Mouse (Mus musculus) CH12.LX (cell line): ENCODE results near the gene Tas1r3. TPM values are rescaled to one million over a fixed set of nuclear protein-coding genes. Genes with fewer than 3 reads are reported as not detected.

Experiments used
- DNase-seq: peaks from one replicate; pipeline ENCODE4 v3.0.0-alpha.2; 2013; ENCODE audit errors: extremely low read depth
- H3K27ac ChIP-seq: 2 replicates; pipeline ENCODE4 v1.5.1; 2012; ENCODE audit warnings: low read depth, mild to moderate bottlenecking, control low read depth, moderate library complexity; ENCODE audit not compliant: insufficient read depth
- H3K27me3 ChIP-seq: replicated peaks from 2 replicates; pipeline ENCODE3; 2012; ENCODE audit warnings: inconsistent platforms
- H3K36me3 ChIP-seq, 2 experiments: replicated peaks in 1 of 2; 2 replicates each; pipeline versions ENCODE3 to v1.6.1; 2012; ENCODE audit warnings: inconsistent platforms in 1 of 2, low read length in 1 of 2, mild to moderate bottlenecking in 1 of 2, mixed read lengths in 1 of 2, moderate library complexity in 1 of 2; ENCODE audit not compliant: control insufficient read depth in 1 of 2, insufficient read depth in 1 of 2
- H3K4me1 ChIP-seq, 2 experiments: 2 replicates each; pipeline ENCODE4 v1.6.1; 2012; ENCODE audit warnings: inconsistent platforms in 1 of 2, moderate library complexity in 1 of 2; ENCODE audit not compliant: insufficient read depth in 2 of 2, control insufficient read depth in 1 of 2
- H3K4me2 ChIP-seq: 2 replicates; pipeline ENCODE4 v1.6.1; 2012; ENCODE audit warnings: low read depth, mild to moderate bottlenecking, control low read depth; ENCODE audit not compliant: poor library complexity, insufficient read depth, severe bottlenecking
- H3K4me3 ChIP-seq, 3 experiments: fragments of 150-350 bp in 1 of 3; sonication (generic) in 1 of 3; replicated peaks in 1 of 3; 2 replicates each; pipeline versions ENCODE3 to v1.5.1; 2011 to 2012; ENCODE audit warnings: low read depth in 2 of 3, low read length in 2 of 3, mild to moderate bottlenecking in 2 of 3, moderate library complexity in 2 of 3, control low read depth in 1 of 3, improper control_type of control experiment in 1 of 3, inconsistent platforms in 1 of 3, mixed read lengths in 1 of 3; ENCODE audit not compliant: poor library complexity in 1 of 3
- H3K79me2 ChIP-seq: replicated peaks from 2 replicates; pipeline ENCODE4 v1.6.1; 2012; ENCODE audit warnings: mild to moderate bottlenecking, moderate library complexity; ENCODE audit not compliant: control insufficient read depth, poor library complexity, insufficient read depth, severe bottlenecking; ENCODE audit errors: extremely low read depth
- H3K9ac ChIP-seq: 2 replicates; pipeline ENCODE4 v1.6.1; 2012; ENCODE audit warnings: low read depth, mild to moderate bottlenecking, control low read depth, moderate library complexity; ENCODE audit not compliant: insufficient read depth
- H3K9me3 ChIP-seq: replicated peaks from 2 replicates; pipeline ENCODE3; 2012; ENCODE audit warnings: low read length, inconsistent platforms, mixed read lengths
- BHLHE40 ChIP-seq: IDR thresholded peaks from 2 replicates; pipeline ENCODE4 v1.6.1; 2011; ENCODE audit warnings: mild to moderate bottlenecking, low read depth, low read length, improper control_type of control experiment
- CHD1 ChIP-seq: IDR thresholded peaks from 2 replicates; pipeline ENCODE4 v1.6.1; 2012; ENCODE audit warnings: low read depth, low read length, improper control_type of control experiment, inconsistent platforms
- CHD2 ChIP-seq: IDR thresholded peaks from 2 replicates; pipeline ENCODE4 v1.6.1; 2011; ENCODE audit warnings: low read length, improper control_type of control experiment
- GABPA ChIP-seq: IDR thresholded peaks from 2 replicates; pipeline ENCODE4 v1.6.1; 2012; ENCODE audit warnings: low read depth, low read length, improper control_type of control experiment, inconsistent platforms; ENCODE audit not compliant: insufficient replicate concordance
- JUN ChIP-seq: IDR thresholded peaks from 2 replicates; pipeline ENCODE4 v1.6.1; 2011; ENCODE audit warnings: low read depth, mild to moderate bottlenecking, low read length, improper control_type of control experiment, moderate library complexity; ENCODE audit not compliant: insufficient read depth
- KAT2A ChIP-seq: IDR thresholded peaks from 2 replicates; pipeline ENCODE4 v1.6.1; 2012; ENCODE audit warnings: low read length, improper control_type of control experiment, inconsistent platforms; ENCODE audit not compliant: insufficient replicate concordance
- MAFK ChIP-seq: IDR thresholded peaks from 2 replicates; pipeline ENCODE4 v1.6.1; 2011; ENCODE audit warnings: low read length, improper control_type of control experiment; ENCODE audit not compliant: insufficient replicate concordance
- MAZ ChIP-seq: IDR thresholded peaks from 2 replicates; pipeline ENCODE4 v1.6.1; 2012; ENCODE audit warnings: low read depth, mild to moderate bottlenecking, inconsistent platforms, low read length, improper control_type of control experiment, moderate library complexity
- MEF2A ChIP-seq: IDR thresholded peaks from 2 replicates; pipeline ENCODE4 v1.6.1; 2014; ENCODE audit warnings: low read depth, mild to moderate bottlenecking, inconsistent platforms, low read length, improper control_type of control experiment, borderline replicate concordance
- MXI1 ChIP-seq: IDR thresholded peaks from 2 replicates; pipeline ENCODE4 v1.6.1; 2011; ENCODE audit warnings: mild to moderate bottlenecking, low read depth, low read length, improper control_type of control experiment
- POLR2AphosphoS2 ChIP-seq: IDR thresholded peaks from 2 replicates; pipeline ENCODE4 v1.6.1; 2011; ENCODE audit warnings: low read depth, low read length, improper control_type of control experiment
- SIN3A ChIP-seq: IDR thresholded peaks from 2 replicates; pipeline ENCODE4 v1.6.1; 2012; ENCODE audit warnings: low read length, improper control_type of control experiment, inconsistent platforms
- TBP ChIP-seq: conservative IDR thresholded peaks from 2 replicates; pipeline ENCODE4 v1.6.1; 2011; ENCODE audit warnings: low read depth, low read length, improper control_type of control experiment
- TCF12 ChIP-seq: IDR thresholded peaks from 2 replicates; pipeline ENCODE4 v1.6.1; 2014; ENCODE audit warnings: low read depth, mild to moderate bottlenecking, inconsistent platforms, low read length, improper control_type of control experiment
- UBTF ChIP-seq: IDR thresholded peaks from 2 replicates; pipeline ENCODE4 v1.6.1; 2012; ENCODE audit warnings: low read depth, mild to moderate bottlenecking, inconsistent platforms, low read length, improper control_type of control experiment, moderate library complexity
- USF2 ChIP-seq: conservative IDR thresholded peaks from 2 replicates; pipeline ENCODE4 v1.6.1; 2011; ENCODE audit warnings: low read depth, low read length, improper control_type of control experiment
- ZC3H11A ChIP-seq: IDR thresholded peaks from 2 replicates; pipeline ENCODE4 v1.6.1; 2012; ENCODE audit warnings: low read depth, mild to moderate bottlenecking, inconsistent platforms, low read length, improper control_type of control experiment
- ZMIZ1 ChIP-seq: IDR thresholded peaks from 2 replicates; pipeline ENCODE4 v1.6.1; 2012; ENCODE audit warnings: low read depth, mild to moderate bottlenecking, inconsistent platforms, low read length, improper control_type of control experiment
- ZNF384 ChIP-seq: IDR thresholded peaks from 2 replicates; pipeline ENCODE4 v1.6.1; 2012; ENCODE audit warnings: low read depth, low read length, improper control_type of control experiment, inconsistent platforms
- dilution Hi-C: fragments of 300-500 bp; cut with MboI; formaldehyde crosslinking; loops from 2 replicates; pipeline ENCODE4 v1.14.3; 2020; ENCODE audit warnings: low sequenced_read_pairs; ENCODE audit not compliant: extremely low pct_unique_long_range_greater_than_20kb, extremely low pct_ligation_motif_present
- in situ Hi-C: fragments of 300-500 bp; cut with MboI; formaldehyde crosslinking; loops from 3 replicates; pipeline ENCODE4 v1.14.3; 2019; ENCODE audit warnings: low sequenced_read_pairs, low pct_ligation_motif_present, low pct_unique_long_range_greater_than_20kb, mixed read lengths
- polyA plus RNA-seq: library from polyadenylated mRNA; unstranded; fragments of >175 nt; gene quantifications from 2 replicates; pipeline ENCODE4 v1.2.1, GENCODE M21; 2012; ENCODE audit warnings: low read depth; ENCODE audit not compliant: insufficient read length
- total RNA-seq, 2 experiments: library from RNA; depleted of rRNA; stranded (reverse); fragments of 300-350 nt in 1 of 2; fragments of >200 nt in 1 of 2; gene quantifications; 2 replicates each; pipeline ENCODE4 v1.2.3; 2012 to 2014

The Tas1r3 gene
- total and polyA plus RNA-seq, 3 experiments: 0.15 to 0.89 (median 0.47) TPM

DNA sequence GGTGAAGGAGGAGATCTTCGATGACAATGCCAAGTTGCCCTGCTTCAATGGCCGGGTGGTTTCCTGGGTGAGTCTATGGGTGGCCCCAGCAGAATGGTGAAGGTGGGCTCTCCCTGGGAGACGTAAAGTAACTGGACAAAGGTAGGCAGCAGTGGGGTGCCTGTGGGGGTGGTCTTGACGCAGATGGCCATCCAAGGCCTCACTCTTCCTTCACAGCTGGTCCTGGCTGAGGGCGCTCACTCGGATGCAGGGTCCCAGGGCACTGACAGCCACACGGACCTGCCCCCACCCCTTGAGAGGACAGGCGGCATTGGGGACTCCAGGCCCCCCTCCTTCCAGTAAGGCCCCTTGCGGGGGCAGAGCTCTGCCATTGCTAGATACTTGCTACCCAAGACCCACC, 9.7 kb downstream of the Tas1r3 start:
- peaks cover 49 to 77% of the 10 kb centered on the region in 2 experiments for H3K36me3 ChIP-seq
- H3K4me3 ChIP-seq: no peak overlapping the region
- peaks cover 17 to 47% of the 10 kb centered on the region in 2 experiments for H3K4me1 ChIP-seq
- no peak overlapping the region for H3K4me2 ChIP-seq
- dilution Hi-C loops: no loop called here
- H3K9me3 ChIP-seq: no peaks in the 10 kb centered on the region
- TF ChIP-seq GABPA (no peak), MAFK (no peak), ZC3H11A (no peak), MXI1 (no peak), TCF12 (no peak), CHD1 (no peak), KAT2A (no peak), CHD2 (no peak), ZNF384 (no peak), JUN (no peak), MAZ (no peak), TBP (no peak), SIN3A (no peak)
- in situ Hi-C loops: no loop called here
- no peak for DNase-seq
- peaks cover 18% of the 10 kb centered on the region for H3K79me2 ChIP-seq
- no peak overlapping the region for H3K27ac ChIP-seq
- no peaks in the 10 kb centered on the region for H3K27me3 ChIP-seq
- no peak overlapping the region for H3K9ac ChIP-seq

DNA sequence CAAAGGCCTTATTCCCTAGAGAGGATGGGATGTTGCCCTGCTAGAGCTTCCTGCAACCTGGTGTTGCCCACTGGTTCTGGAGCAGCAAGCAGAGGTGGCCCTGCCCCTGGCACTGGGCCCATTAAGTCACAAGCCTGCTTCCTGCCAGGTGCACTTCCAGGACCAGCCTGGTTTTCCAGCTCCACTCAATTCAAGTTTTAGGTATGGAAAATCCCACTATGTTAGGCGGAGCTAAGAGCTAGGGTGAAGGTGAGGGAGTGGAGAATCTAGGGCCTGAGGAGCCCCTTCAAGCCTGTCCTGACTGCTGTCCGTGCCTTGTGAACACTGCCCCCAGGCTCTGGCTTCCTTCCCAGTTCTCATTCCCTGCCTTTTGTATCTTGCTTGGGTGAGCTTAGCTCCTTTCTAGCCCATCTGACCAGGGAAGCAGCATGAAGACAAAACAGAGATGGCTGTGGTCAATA, 11.2 kb downstream of the Tas1r3 start:
- H3K4me2 ChIP-seq: no peak overlapping the region
- dilution Hi-C loops: no loop called here
- in situ Hi-C loops: no loop called here
- no peaks in the 10 kb centered on the region for H3K27me3 ChIP-seq
- peaks cover 17 to 48% of the 10 kb centered on the region in 2 experiments for H3K4me1 ChIP-seq
- no peak overlapping the region for H3K4me3 ChIP-seq
- peaks cover 35 to 63% of the 10 kb centered on the region in 2 experiments for H3K36me3 ChIP-seq
- H3K9me3 ChIP-seq: no peaks in the 10 kb centered on the region
- no peak overlapping the region for H3K9ac ChIP-seq
- peaks cover 19% of the 10 kb centered on the region for H3K79me2 ChIP-seq
- H3K27ac ChIP-seq: no peak overlapping the region
- no peak for DNase-seq
- TF ChIP-seq MAFK (no peak), MEF2A (no peak), USF2 (no peak), POLR2AphosphoS2 (no peak), MXI1 (no peak), ZMIZ1 (no peak), UBTF (no peak), BHLHE40 (no peak)
